Mouse (Mus musculus) retina, postnatal 7 days (tissue): Measurements from ENCODE around the gene Zbtb38.

Experiments
- DNase-seq: peaks from one replicate; pipeline ENCODE4 v3.0.0-alpha.2; 2012; ENCODE audit warnings: low read depth, low spot score

Gene Zbtb38

DNA sequence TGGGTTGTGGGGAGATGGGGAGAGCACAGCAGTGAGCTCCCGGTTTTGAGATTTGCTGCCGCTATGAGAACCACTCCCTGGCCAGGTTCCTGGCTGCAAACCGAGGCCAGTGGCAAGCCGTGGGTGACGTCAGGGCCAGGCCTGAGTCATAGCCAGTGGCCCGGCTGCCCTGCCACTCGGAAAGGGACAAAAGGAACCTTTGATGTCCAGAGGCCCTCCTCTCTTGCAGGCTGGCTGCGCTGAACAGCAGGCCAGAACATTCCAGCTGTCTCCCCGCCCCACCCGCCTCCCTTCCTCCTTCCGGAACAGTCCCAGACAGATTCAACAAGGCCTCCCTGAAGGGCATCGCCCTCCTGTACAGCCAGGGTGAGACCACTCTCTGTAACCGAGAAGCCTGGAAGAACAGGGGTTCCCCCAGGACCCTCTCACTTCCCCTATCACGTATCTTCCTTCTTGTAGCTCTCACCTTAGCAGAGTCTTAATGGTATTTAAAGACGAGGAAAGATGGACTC lies at the start of gene Zbtb38:
Gene Zbtb38 (minus strand): TSS at position 229 of the 512 bp plus-strand sequence.
- DNase-seq: no peak

GRCm38 (mm10) chr9:96800131-96800825 lies 47.6 kb upstream of the Zbtb38 start:
- no peak for DNase-seq

GRCm38 (mm10) chr9:96797311-96797710 lies 44.7 kb upstream of the Zbtb38 start:
- no peak for DNase-seq

GRCm38 (mm10) chr9:96795399-96795928 lies 42.8 kb upstream of the Zbtb38 start:
- DNase-seq: peak; percentile 19

GRCm38 (mm10) chr9:96794601-96795000 lies 42.0 kb upstream of the Zbtb38 start:
- DNase-seq: no peak

- no peak for DNase-seq
These were observed 39.9 kb upstream of the Zbtb38 start for GRCm38 (mm10) chr9:96792543-96792942.

DNA sequence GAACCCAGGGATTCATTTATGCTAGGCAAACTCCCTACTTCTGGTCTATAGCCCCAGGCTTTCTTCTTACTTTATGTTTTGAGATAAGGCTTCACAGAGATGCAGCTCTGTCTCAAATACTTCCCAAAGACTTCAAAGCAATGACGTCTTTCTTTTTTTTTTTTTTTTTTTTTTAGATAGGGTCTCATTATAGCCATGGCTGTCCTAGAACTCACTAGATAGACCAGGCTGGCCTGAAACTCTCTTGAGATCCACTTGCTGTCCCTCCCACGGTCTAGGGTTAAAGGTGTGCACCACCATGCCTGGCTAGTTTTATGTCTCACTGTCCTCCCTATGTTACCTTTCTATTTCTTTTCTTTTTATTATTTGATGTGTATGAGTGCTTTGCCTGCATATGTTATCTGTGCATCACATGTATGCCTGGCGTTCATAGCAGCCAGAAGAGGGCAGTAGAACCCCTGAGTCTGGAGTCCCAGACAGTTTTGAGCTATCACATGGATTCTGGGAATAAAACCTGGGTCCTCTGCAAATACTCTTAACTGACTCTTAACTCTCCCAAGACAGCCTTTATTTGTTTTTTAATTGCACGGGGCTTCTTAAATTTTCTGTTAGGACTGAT lies 37.9 kb upstream of the Zbtb38 start:
- DNase-seq: no peak

- DNase-seq: no peak
These were observed 37.3 kb upstream of the Zbtb38 start for GRCm38 (mm10) chr9:96789906-96790305.

GRCm38 (mm10) chr9:96787797-96788196 lies 35.2 kb upstream of the Zbtb38 start:
- no peak for DNase-seq

DNA sequence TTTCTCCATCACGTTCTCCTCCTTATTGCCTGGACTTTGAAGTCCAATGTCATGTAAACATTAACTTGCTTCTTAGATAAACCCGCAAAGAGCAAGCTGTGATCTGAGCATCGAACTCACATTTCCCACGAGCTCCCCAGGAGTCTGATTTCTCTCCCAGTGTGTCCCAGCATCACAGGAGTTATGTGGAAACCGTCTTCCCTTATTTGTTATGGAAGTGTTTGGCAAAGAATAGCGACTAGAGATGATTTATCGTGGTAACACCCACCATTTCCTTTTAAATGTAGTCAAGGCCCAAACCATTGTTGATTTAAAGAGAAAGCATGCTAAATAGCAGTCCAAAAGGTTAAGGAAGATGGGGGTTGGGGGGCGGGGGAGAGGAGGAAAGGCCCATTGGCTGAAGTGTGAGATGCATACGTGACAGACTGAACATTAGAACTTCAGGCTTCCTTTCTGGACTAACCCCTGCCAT lies 33.3 kb upstream of the Zbtb38 start:
- DNase-seq: no peak

DNA sequence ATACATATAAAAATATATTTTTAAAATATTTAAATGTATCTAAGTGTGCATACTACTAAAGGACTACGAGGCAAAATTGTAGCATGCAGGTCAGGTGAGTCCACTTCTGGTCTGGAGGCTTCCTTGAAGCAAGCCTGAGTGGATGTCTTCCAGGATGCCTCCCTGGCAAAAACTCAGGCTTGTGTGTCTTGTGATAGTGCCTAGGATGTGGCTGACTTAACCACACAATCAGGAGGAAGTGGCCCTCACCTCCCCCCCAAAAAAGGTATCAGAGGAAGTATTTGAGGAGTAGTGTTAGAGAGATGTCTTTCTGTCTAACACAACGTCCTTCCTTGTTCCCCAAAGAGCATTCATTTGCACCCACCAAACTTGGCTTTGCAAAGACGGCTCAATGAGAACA lies 32.6 kb upstream of the Zbtb38 start:
- no peak for DNase-seq

DNA sequence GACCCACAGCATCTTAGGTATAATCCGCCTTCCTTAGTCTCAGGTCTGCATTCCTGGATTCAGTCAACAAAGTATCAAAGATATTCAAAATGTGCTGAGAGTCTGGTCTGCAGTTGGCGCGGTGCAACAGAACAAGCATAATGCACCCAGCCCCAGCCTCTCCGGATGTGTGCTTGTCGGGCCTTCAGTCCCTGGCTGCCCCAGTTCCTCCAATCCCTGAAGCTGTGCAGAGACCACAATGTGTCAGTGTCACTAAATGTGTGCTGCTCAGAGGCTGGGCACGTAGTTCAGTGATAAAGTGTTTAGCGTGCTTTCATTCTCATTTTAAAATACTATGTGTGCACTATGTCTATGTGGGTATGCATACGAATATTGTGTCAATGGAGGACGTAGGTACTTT lies 31.0 kb upstream of the Zbtb38 start:
- DNase-seq: no peak

- no peak for DNase-seq
These were observed 30.6 kb upstream of the Zbtb38 start for GRCm38 (mm10) chr9:96783258-96783657.

DNA sequence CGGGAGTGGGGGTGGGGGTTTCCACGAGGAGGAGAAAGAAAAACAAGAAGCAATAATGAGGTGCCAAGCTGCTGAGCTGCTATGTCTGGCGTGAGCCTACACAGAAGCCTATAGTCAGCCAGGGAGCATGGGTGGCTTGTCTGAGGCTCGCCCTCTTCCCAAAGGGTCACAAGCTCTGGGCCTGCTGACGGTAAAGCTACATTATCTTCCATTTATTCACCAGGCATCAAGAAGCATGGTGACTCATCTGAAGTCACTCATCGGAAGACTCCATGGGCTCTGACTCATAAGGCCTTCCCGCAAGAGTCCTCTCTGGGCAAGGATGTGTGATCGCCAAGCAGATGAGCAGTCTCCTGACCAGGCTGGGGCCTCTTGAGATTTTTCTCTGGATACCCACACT lies 29.4 kb upstream of the Zbtb38 start:
- no peak for DNase-seq

- no peak for DNase-seq
These were observed 20.5 kb upstream of the Zbtb38 start for GRCm38 (mm10) chr9:96773146-96773545.

- no peak for DNase-seq
These were observed 17.8 kb upstream of the Zbtb38 start for GRCm38 (mm10) chr9:96770443-96770842.

DNA sequence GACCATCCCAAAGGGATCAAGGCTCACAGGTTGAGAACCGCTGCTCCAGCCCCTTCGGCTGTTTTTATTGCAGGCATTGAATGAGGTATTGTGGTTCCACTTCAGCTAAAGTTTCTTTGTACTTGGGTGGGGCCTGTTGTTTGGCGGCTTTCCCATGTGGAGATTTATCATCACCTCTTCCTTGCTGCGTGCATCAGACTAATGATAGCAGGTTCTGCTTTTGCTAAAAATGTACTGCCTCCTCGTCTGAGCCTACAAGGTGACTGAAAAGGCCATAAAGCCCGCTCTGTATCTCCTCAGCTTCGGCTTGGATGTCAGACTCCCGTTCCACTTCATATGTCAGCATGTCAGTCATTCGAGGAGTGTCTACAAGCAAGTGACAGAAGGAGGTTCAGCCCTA lies 17.0 kb upstream of the Zbtb38 start:
- no peak for DNase-seq

DNA sequence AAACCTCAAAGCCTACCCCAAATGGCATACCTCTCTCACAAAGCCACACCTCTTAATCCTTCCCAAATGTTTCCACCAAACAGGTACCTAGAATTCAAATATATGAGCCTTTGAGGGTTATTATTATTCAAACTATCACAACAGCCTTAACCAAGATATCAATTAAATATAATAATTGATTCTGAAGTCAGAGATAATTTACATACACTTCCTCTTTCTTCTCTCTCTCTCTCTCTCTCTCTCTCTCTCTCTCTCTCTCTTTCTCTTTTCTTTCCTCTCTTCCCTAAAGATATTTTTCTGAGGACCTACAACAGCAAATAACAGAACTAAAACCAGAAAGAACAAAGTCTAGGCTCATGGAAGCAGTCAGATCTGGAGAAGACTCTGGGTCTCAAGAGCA lies 15.2 kb upstream of the Zbtb38 start:
- DNase-seq: no peak

DNA sequence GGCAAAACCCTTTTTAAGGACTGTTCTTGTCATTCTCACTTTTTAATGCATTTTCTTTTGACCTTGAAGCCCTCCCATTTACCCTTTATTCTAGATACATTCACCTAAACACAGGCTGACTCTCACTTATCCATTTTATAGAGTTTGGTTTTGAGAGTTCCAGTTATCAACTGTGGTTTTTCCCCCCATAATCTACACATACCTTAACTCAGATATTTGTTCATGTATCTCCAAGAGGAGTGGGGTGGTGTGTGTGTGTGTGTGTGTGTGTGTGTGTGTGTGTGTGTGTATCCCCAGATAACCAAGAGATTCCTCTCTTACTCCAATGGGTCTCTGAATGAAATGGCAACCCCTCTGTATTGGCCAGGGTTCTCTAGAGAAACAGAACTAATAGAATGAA lies 13.4 kb upstream of the Zbtb38 start:
- DNase-seq: no peak

DNA sequence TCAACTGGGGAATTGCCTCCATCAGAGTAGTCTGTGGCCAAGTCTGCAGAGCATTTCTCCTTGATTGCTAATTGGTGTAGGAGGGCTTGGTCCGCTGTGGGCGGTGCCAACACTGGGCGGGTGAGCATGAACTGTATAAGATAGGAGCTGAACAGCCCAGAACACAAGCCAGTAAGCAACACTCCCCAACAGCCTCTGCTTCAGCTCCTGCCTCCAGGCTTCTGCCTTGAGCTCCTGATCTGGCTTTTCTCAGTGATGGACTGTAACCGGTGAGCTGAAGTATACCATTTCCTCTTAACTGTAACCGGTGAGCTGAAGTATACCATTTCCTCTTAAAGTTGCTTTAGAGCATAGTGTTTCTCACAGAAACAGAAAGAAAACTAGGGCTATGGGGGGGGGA lies 12.8 kb upstream of the Zbtb38 start:
- DNase-seq: no peak

GRCm38 (mm10) chr9:96763847-96764631 lies 11.4 kb upstream of the Zbtb38 start:
- no peak for DNase-seq

DNA sequence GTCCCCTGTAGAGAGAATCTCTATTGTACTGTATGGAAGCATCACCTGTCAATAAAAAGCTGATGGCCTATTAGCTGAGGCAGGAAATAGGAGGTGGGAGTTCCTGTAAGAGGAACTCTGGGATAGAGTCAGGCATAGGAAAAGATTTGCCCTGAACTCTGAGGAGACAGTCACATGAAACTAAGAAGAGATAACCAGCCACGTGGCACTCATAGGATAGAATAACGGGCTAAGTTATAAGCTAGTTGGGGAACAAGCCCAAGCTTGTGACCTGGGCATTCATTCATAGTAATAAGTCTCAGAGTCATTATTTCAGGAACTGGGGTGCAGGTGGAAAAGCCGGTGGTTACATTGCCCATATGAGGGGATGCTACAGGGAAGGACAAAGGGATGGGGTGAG lies 10.4 kb upstream of the Zbtb38 start:
- no peak for DNase-seq
